Mouse (Mus musculus): ENCODE results near the gene Syt9.
A peak's percentile ranks its signal among the peaks of the same experiment; 100 is the strongest.

Syt9 gene

DNA sequence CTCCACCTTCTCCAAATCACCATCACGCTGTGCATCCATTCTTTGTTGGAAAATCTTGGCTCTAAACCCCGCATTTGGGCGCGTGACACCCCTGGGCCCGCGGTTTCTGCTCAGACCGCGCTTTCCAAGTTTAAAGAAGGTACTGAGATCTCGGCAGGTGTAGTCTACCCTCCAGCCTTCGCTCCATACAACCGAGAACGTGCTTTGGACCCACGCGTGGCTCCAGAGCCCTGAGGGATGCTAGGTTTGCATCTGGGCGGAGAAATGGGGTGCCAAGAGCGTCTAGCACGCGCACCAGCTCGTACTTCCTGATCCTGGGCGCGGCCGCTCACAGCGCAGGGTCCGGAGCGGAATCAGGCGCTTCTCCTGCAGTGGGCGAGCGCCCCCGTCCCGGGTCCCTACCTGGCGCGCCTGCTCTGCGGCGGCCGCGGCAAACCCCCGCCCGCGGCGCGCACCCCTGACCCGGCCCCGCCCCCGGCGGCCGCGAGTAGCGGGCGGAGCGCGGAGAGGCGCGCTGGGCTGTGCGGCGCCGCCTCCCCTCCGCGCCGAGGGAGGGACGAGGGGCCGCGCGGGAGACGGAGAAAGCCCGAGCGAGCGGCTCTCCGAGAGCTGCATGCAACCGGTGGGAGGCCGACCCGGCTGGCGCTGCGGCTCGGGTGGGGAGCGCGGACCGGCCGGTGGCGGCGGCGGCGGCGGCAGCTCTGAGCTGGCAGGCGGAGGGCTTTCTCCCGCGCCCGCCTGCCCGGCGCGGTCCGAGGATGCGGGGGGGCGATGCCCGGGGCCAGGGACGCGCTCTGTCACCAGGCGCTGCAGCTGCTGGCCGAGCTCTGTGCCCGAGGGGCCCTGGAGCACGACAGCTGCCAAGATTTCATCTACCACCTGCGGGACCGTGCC, at the start of gene Syt9:
Syt9 (plus strand) TSS at position 497 of the 894 bp plus-strand sequence.
- peak; percentile 48 for DNase-seq

DNA sequence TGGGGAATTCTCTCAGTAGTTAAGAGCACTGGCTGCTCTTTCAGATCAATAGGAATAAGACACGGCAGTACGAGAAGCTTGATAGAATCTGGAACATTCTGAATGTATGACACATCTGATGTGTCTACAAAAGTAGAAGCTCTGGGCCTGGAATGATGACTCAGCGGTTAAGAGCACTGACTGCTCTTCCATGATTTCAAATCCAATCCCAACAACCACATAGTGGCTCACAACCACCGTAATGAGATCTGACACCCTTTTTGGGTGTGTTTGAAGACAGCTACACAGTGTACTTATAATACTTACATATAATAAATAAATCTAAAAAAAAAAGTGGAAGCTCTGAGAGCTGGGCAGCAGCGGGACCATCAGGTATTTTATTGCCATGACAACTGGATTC, 31.5 kb upstream of the Syt9 start:
- no peak for DNase-seq

- DNase-seq: no peak
Observed at GRCm38 (mm10) chr7:107339560-107340057, 30.9 kb upstream of the Syt9 start.

GRCm38 (mm10) chr7:107340221-107340620, 30.3 kb upstream of the Syt9 start:
- DNase-seq: no peak

GRCm38 (mm10) chr7:107341519-107342190, 28.9 kb upstream of the Syt9 start:
- no peak for DNase-seq

DNA sequence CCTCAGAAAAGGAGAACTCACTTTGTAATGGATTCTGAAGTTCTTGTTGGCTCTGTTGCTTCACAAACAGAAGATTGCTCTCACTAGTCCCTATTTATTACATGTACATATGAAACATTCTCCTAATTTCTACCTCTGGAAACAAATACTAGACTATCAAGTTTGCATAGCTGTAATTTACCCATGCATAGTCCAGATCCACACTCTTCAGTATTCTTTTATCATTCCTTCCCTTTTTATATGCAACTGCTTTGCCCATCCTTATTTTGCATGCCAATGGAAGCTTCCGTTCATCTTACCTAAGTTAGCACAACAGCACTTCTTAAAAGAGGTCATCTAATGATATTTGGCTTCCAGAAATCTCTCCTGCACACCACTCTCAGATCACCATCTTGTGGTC, 21.3 kb upstream of the Syt9 start:
- no peak for DNase-seq

DNA sequence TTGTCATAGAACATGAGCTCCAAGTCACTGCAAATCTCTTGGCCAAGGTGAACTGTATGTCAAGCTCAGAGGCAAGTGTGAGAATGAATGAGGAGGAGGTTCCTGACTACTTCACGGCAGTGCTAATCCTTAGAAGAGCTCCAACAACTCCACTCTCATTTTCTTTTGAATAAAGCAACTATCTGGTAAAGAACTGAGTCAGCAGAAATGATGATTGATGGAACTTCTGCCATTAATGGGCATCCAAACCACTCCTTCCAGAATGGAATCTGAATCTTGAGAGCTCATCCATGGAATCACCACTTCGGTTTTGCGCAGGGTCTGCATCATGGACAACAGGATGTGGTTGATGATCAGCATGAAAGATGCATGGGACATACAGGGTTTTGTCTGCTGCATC, 8.4 kb upstream of the Syt9 start:
- no peak for DNase-seq

DNA sequence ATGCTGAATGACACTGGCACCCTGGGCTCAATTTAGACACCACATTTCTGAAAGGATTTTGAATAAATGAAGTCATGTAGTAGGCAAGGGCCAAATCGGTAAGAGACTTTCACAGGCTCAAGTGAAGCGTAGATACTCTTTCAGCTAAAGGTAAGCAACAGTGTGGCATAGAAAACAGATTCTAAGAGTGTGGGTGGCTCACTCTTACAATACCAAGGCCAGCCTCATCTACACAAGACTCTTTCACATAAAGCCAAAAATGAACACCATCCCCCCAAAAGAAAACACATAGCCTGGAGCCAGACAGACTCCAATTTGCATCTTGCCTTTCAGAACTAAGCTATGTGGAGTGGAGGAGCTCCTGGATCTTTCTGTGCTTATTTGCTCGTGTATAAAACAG, 7.9 kb upstream of the Syt9 start:
- no peak for DNase-seq

- DNase-seq: peak; percentile 22
Observed at GRCm38 (mm10) chr7:107371126-107371920, 795 bp downstream of the Syt9 start.

DNA sequence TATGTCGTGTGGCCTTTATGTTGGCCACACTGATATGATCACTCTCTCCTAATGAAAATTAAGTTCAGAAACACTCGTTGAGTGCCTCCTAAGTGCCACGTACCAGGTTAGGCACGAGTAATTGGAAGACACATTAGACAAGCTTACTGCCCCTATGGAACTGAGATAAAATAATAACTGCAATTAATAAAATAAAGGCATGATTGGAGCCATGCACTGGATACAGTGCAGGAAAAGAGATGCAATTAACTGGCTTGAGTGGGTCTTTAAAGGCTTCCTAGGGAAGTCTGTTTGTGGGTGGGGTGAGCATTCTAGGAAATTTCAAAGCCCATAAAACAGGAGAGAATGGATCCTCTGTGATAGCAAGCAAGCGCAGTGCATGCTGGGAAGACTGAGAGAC, 10.0 kb downstream of the Syt9 start:
- DNase-seq: no peak

- no peak for DNase-seq
Observed at GRCm38 (mm10) chr7:107389604-107390003, 19.1 kb downstream of the Syt9 start.

DNA sequence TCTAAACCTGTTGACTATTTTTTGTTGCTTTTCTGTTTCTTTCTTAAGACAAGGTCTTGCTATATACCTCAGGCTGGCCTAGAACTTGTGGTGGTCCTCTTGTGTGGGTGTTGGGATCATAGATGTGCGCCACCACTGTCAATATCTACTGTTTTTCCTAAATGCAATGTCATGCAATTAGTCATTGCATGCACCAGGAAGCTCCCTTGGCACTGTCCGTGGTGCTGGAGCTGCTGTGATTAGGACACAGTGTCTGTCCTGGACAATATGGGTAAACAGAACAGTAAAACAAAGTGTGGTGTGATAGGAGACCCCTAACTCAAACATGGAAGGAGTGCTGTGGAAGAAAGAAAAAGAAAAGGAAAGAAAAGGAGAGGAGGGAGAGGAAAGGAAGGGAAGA, 22.2 kb downstream of the Syt9 start:
- DNase-seq: no peak

GRCm38 (mm10) chr7:107400061-107400799, 29.7 kb downstream of the Syt9 start:
- DNase-seq: peak; percentile 55

GRCm38 (mm10) chr7:107403261-107403660, 32.7 kb downstream of the Syt9 start:
- DNase-seq: no peak

GRCm38 (mm10) chr7:107414928-107415327, 44.4 kb downstream of the Syt9 start:
- no peak for DNase-seq

GRCm38 (mm10) chr7:107417043-107417850, 46.7 kb downstream of the Syt9 start:
- DNase-seq: no peak

- DNase-seq: no peak
Observed at GRCm38 (mm10) chr7:107437381-107437780, 66.9 kb downstream of the Syt9 start.

DNA sequence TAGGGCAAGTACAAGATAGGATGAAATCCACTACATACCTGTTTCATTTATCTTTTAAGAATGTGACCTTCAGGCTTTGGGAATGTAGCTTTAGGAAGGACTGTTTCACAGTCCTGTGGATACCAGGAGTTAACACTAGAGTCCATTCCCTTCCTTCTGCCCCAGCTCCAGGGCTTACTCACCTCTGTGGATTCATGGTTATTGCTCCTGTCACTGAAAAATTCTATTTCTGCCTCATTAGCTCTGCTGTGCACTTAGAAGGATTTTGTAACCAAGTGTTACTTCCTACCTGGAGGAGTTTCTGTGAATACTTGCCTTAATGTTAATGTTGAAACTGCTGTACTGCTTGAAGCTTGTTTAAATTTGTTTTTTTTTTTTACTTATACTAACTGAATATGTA, 74.1 kb downstream of the Syt9 start:
- no peak for DNase-seq

DNA sequence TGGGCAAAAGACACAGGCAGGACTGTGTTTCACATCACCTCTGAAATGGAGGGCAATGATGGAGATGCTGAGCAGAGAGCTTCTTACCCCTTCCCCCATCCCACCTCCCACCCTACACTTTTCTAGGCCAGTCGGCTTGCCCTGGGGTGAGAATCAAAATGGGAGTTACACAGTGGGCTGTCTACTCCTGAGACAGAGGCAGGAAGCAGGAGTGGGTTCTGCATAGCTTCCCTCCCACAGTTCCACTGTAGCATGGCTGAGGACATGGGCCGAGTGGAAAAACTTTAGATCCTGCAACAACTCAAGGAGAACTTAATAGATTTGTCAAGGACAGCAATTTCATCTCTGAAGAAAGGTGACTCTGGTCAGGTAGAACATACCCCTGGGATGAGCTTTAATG, 84.1 kb downstream of the Syt9 start:
- DNase-seq: no peak

DNA sequence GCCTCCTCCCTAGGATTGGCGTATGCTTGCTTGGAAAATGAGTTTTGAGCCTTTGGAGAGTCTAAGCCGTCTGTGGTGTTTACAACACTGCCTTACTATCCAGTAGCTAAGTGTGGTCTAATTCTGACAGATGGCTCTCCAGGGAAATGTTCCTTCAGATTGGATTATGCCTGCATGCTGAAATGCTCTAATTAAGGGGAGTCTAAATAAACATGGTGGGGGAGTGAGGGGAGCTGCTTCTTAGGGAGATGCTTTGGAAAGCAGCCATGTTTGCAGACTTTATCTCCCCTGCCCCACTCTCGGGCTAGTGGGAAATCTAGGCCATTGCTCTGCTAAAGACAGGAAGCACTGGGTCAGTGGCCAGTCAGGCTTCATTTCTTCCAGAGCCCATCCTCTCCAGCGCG, 84.6 kb downstream of the Syt9 start:
- DNase-seq: no peak

DNA sequence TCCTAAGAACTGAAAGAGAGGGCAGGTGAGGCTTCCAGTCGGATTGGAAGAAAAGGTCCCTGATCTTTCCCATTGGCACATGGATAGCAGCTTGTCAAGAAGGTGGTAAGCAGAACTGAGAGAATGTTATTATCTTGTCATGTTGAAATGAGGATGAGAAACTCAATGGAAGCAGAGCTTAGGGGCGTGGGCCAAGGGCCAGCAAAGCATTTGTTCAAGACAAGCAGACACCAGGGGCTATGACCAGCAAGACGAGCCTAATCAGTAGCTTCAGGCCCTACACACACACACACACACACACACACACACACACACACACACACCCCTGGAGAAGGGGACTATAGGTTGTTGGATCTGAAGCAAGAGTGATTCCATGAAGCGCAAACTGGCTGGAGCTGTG, 90.6 kb downstream of the Syt9 start:
- DNase-seq: no peak
